ENCODE assay signal across 24 mouse cellular contexts in the genomic region with DNA sequence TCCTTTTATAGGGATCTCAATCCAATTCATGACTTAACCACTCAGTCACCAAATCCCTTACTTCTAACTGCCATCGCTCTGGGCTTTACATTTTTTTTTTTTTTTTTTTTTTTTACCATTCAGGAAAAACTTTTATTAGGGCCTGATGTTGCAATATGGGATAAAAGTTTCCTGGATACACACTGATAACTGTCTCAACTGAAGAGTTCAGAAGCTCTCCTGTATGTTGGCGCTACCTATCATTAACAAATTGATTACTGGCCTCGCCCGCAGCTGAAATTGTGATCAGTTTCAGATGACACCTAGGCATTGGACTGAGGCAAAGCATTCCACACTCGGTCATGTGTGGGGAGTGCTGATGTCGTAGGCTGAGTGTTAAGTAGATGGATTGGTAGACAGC. TPM values are rescaled to one million over a fixed set of nuclear protein-coding genes. Genes with fewer than 3 reads are reported as not detected.
A peak's percentile ranks its signal among the peaks of the same experiment; 100 is the strongest.
DNase-seq lines count a peak whose midpoint lies in the region; ATAC-seq and TF ChIP-seq lines count a peak whose summit lies in the region.
"Had no signal": no experiment of that assay in that cellular context is flagged by ENCODE, and none has a peak within 500 bp of the region (broad histone marks: within the 10 kb centered on the region; RNA-seq: fewer than 3 reads in every experiment).

No protein-coding gene starts in this region.

- H3K4me2 ChIP-seq in neural tube, embryonic 12.5 days (replicated peaks) = peak overlapping the region; percentile 14; the same call in 1 of the 2 replicates
- no peak overlapping the region for H3K4me2 ChIP-seq in neural tube, embryonic 15.5 days
- H3K4me2 ChIP-seq in intestine, embryonic 16.5 days (ENCODE audit: low read depth, low read length) = no peak overlapping the region
- H3K4me2 ChIP-seq: embryonic facial prominence, embryonic 12.5 days; limb, embryonic 13.5 days had no signal

- peaks cover 31% of the 10 kb centered on the region for H3K4me1 ChIP-seq in liver, adult 2 months (ENCODE audit: control insufficient read depth, insufficient read depth, low read length)
- H3K4me1 ChIP-seq in neural tube, embryonic 12.5 days = peaks cover 80% of the 10 kb centered on the region
- peaks cover 39% of the 10 kb centered on the region for H3K4me1 ChIP-seq in neural tube, embryonic 15.5 days
- peaks cover 16% of the 10 kb centered on the region for H3K4me1 ChIP-seq in intestine, embryonic 16.5 days (ENCODE audit: control insufficient read depth, insufficient read depth, low read length)

- 24% methylated on average over 6 of the region's 6 CpGs for WGBS in liver, adult 2 months
- 79% methylated on average over 6 of the region's 6 CpGs for WGBS in neural tube, embryonic 12.5 days
- WGBS in neural tube, embryonic 15.5 days = 77% methylated on average over 6 of the region's 6 CpGs
- 68% methylated on average over 6 of the region's 6 CpGs for WGBS in intestine, embryonic 16.5 days

- TF ChIP-seq POLR2A in liver, adult 2 months (IDR thresholded peaks at IDR 0.05; ENCODE audit: extremely low read depth, insufficient read depth, low read length) = no peak

- no peaks in the 10 kb centered on the region for H3K9me3 ChIP-seq in neural tube, embryonic 12.5 days
- no peaks in the 10 kb centered on the region for H3K9me3 ChIP-seq in neural tube, embryonic 15.5 days (replicated peaks)
- H3K9me3 ChIP-seq in intestine, embryonic 16.5 days (ENCODE audit: control insufficient read depth, low read length) = no peaks in the 10 kb centered on the region
- H3K9me3 ChIP-seq: embryonic facial prominence, embryonic 12.5 days; limb, embryonic 13.5 days; liver, embryonic 13.5 days had no signal

- TF ChIP-seq CTCF in liver, adult 2 months (IDR thresholded peaks at IDR 0.05; ENCODE audit: low read depth, low read length) = no peak

- no peaks in the 10 kb centered on the region for H3K27me3 ChIP-seq in liver, adult 2 months (ENCODE audit: control insufficient read depth, insufficient read depth, low read length)
- H3K27me3 ChIP-seq in neural tube, embryonic 12.5 days (replicated peaks) = no peaks in the 10 kb centered on the region
- H3K27me3 ChIP-seq in neural tube, embryonic 15.5 days (replicated peaks) = no peaks in the 10 kb centered on the region
- H3K27me3 ChIP-seq in intestine, embryonic 16.5 days (replicated peaks; ENCODE audit: control insufficient read depth, insufficient read depth, low read length) = no peaks in the 10 kb centered on the region; the same call in 1 of the 2 replicates
- H3K27me3 ChIP-seq: embryonic facial prominence, embryonic 12.5 days had no signal

- H3K27ac ChIP-seq in liver, adult 2 months (replicated peaks; ENCODE audit: insufficient read depth, low read depth, low read length) = no peak overlapping the region
- H3K27ac ChIP-seq in neural tube, embryonic 12.5 days = no peak overlapping the region
- H3K27ac ChIP-seq in neural tube, embryonic 15.5 days (replicated peaks) = no peak overlapping the region
- H3K27ac ChIP-seq in intestine, embryonic 16.5 days (ENCODE audit: low read length) = no peak overlapping the region
- H3K27ac ChIP-seq: embryonic facial prominence, embryonic 12.5 days; layer of hippocampus, adult 2 months; limb, embryonic 13.5 days had no signal

- no peak for ATAC-seq in neural tube, embryonic 12.5 days (ENCODE audit: low FRiP score, low read depth)
- ATAC-seq in neural tube, embryonic 15.5 days (ENCODE audit: low FRiP score) = no peak
- peak; percentile 43; the same call in 1 of the 2 replicates for ATAC-seq in intestine, embryonic 16.5 days
- ATAC-seq: CD4-positive, CD25-positive, alpha-beta regulatory T cell, adult 4 months; lung, postnatal 0 days had no signal

- no peak overlapping the region for H3K4me3 ChIP-seq in liver, adult 2 months (ENCODE audit: insufficient read depth, low read depth, low read length)
- H3K4me3 ChIP-seq in neural tube, embryonic 12.5 days = no peak overlapping the region
- H3K4me3 ChIP-seq in neural tube, embryonic 15.5 days (replicated peaks) = no peak overlapping the region
- no peak overlapping the region for H3K4me3 ChIP-seq in intestine, embryonic 16.5 days (ENCODE audit: low read length)
- H3K4me3 ChIP-seq: embryonic facial prominence, embryonic 12.5 days; layer of hippocampus, adult 2 months; limb, embryonic 13.5 days; liver, embryonic 13.5 days; megakaryocyte, embryonic 14.5 days had no signal

- H3K79me2 ChIP-seq in liver, adult 2 months (ENCODE audit: control insufficient read depth, insufficient read depth, low read length) = peaks cover 56% of the 10 kb centered on the region

- peak; percentile 53 for DNase-seq in liver, adult 2 months (ENCODE audit: extremely low read depth, low read depth, low spot score)
- DNase-seq in liver = no peak
- DNase-seq in kidney, adult 18-20 months = no peak
- DNase-seq in layer of hippocampus, postnatal 25 days (ENCODE audit: extremely low spot score in 1 of 2, low spot score in 1 of 2) = no peak
- DNase-seq: adrenal gland, postnatal 14 days; cerebellum, adult 11-12 months; cerebellum, adult 9-11 months; embryo, embryonic 11 days; heart, postnatal 14 days; kidney, adult 2 months; kidney, postnatal 36 days; liver, embryonic 13.5 days; lung, adult 18-20 months; lung, postnatal 4 days; thymus, postnatal 4 days had no signal

- no peak overlapping the region for H3K9ac ChIP-seq in liver, adult 2 months (ENCODE audit: low read depth, low read length)
- H3K9ac ChIP-seq in neural tube, embryonic 12.5 days = no peak overlapping the region
- no peak overlapping the region for H3K9ac ChIP-seq in neural tube, embryonic 15.5 days (replicated peaks)
- H3K9ac ChIP-seq in intestine, embryonic 16.5 days (ENCODE audit: low read depth, low read length) = no peak overlapping the region
- H3K9ac ChIP-seq: embryonic facial prominence, embryonic 12.5 days; limb, embryonic 13.5 days had no signal

- peaks cover 3% of the 10 kb centered on the region; the same call in 1 of the 2 replicates for H3K36me3 ChIP-seq in liver, adult 2 months (ENCODE audit: control insufficient read depth, insufficient read depth, low read length)
- no peaks in the 10 kb centered on the region for H3K36me3 ChIP-seq in neural tube, embryonic 12.5 days
- H3K36me3 ChIP-seq in neural tube, embryonic 15.5 days = no peaks in the 10 kb centered on the region
- no peaks in the 10 kb centered on the region for H3K36me3 ChIP-seq in intestine, embryonic 16.5 days (ENCODE audit: control insufficient read depth, insufficient read depth, low read length)
- H3K36me3 ChIP-seq: embryonic facial prominence, embryonic 12.5 days; limb, embryonic 13.5 days had no signal

RNA-seq across cellular contexts. Expression of a gene that starts 7.3 kb away (rescaled TPM):
- total RNA-seq in liver, adult 2 months (2014; rRNA removed) = 20.6 and 47.8 TPM in 2 replicates
- polyA plus RNA-seq in liver, adult 2 months (2012; rRNA removed) = 9.7 and 11.9 TPM in 2 replicates
- 51.0 and 58.2 TPM in 2 replicates for polyA plus RNA-seq in neural tube, embryonic 12.5 days (2016; fragmentation: Nextera tagmentation; extraction: Ambion mirVana)
- 22.7 and 22.9 TPM in 2 replicates for polyA plus RNA-seq in neural tube, embryonic 15.5 days (2015; fragmentation: Nextera tagmentation; extraction: Ambion mirVana)
- 19.9 and 22.6 TPM in 2 replicates for polyA plus RNA-seq in intestine, embryonic 16.5 days (2015; fragmentation: Nextera tagmentation; extraction: Ambion mirVana)
- 10 to 100 TPM; 27.6 to 28.5 TPM for total RNA-seq in layer of hippocampus, postnatal 25 days (2021)
